ENCODE assay signal across 8 mouse cellular contexts in genomic region chr19:16327401-16328073, GRCm38 (mm10).
DNase-seq lines count a peak whose midpoint lies in the region; ATAC-seq and TF ChIP-seq lines count a peak whose summit lies in the region.

No protein-coding gene starts in this region.

- TF ChIP-seq POLR2A in lung, adult 2 months (IDR thresholded peaks at IDR 0.05; ENCODE audit: borderline replicate concordance, extremely low read depth, low read depth, low read length), result no peak

- peak overlapping the region; percentile 5; the same call in 1 of the 2 replicates for H3K27ac ChIP-seq in heart, embryonic 11.5 days (ENCODE audit: low read depth, low read length)
- H3K27ac ChIP-seq in midbrain, embryonic 14.5 days (replicated peaks; ENCODE audit: low read depth, low read length), result peak overlapping the region; percentile 76

- H3K4me2 ChIP-seq in heart, embryonic 11.5 days, result no peak overlapping the region
- H3K4me2 ChIP-seq in midbrain, embryonic 14.5 days (ENCODE audit: low read length), result peak overlapping the region; percentile 27; the same call in 1 of the 2 replicates

- DNase-seq in heart, postnatal 25 days (ENCODE audit: low spot score), result no peak
- peak; percentile 9 to 17 for DNase-seq in lung, adult 18-20 months
- DNase-seq in lung, adult 2 months, result no peak
- peak; percentile 34 for DNase-seq in cerebellum, adult 8-10 months
- no peak for DNase-seq in midbrain, embryonic 14.5 days
- no peak for DNase-seq in ovary, adult 18-20 months (ENCODE audit: low spot score)

- peaks cover 26% of the 10 kb centered on the region for H3K4me1 ChIP-seq in heart, embryonic 11.5 days (ENCODE audit: control insufficient read depth, insufficient read depth, low read length)
- peaks cover 13% of the 10 kb centered on the region for H3K4me1 ChIP-seq in lung, adult 2 months (ENCODE audit: control insufficient read depth, insufficient read depth, low read length)
- H3K4me1 ChIP-seq in midbrain, embryonic 14.5 days (ENCODE audit: control insufficient read depth, insufficient read depth, low read length), result peaks cover 28% of the 10 kb centered on the region

- H3K27me3 ChIP-seq in heart, embryonic 11.5 days (ENCODE audit: control insufficient read depth, insufficient read depth, low read length), result no peaks in the 10 kb centered on the region
- H3K27me3 ChIP-seq in midbrain, embryonic 14.5 days (ENCODE audit: control insufficient read depth, insufficient read depth, low read length), result no peaks in the 10 kb centered on the region

- 80% methylated on average over 10 of the region's 10 CpGs for WGBS in heart, embryonic 11.5 days (ENCODE audit: insufficient replicate concordance)
- WGBS in lung, adult 2 months, result 42% methylated on average over 10 of the region's 10 CpGs
- 66% methylated on average over 10 of the region's 10 CpGs for WGBS in midbrain, embryonic 14.5 days

- ATAC-seq in heart, embryonic 11.5 days (replicated peaks; ENCODE audit: insufficient number of reproducible peaks, low FRiP score, low TSS enrichment), result no peak
- no peak; the same call in 1 of the 2 replicates for ATAC-seq in midbrain, embryonic 14.5 days (ENCODE audit: low FRiP score, low TSS enrichment)
- ATAC-seq in erythroblast, adult 5-6 weeks (replicated peaks; ENCODE audit: low FRiP score, poor library complexity, severe bottlenecking), result no peak

- TF ChIP-seq CTCF in lung, adult 2 months (IDR thresholded peaks at IDR 0.05; ENCODE audit: insufficient read depth, low read length), result no peak

- H3K36me3 ChIP-seq in heart, embryonic 11.5 days (ENCODE audit: control insufficient read depth, insufficient read depth, low read length), result no peaks in the 10 kb centered on the region
- peaks cover 3% of the 10 kb centered on the region; the same call in 1 of the 2 replicates for H3K36me3 ChIP-seq in midbrain, embryonic 14.5 days (ENCODE audit: control insufficient read depth, insufficient read depth, low read length)

- H3K4me3 ChIP-seq in heart, embryonic 11.5 days (ENCODE audit: low read depth, low read length), result no peak overlapping the region
- no peak overlapping the region for H3K4me3 ChIP-seq in lung, adult 2 months (replicated peaks; ENCODE audit: extremely low read depth, low read depth, low read length)
- H3K4me3 ChIP-seq in midbrain, embryonic 14.5 days (replicated peaks; ENCODE audit: low read depth, low read length), result no peak overlapping the region

- intact Hi-C loops in heart, postnatal 25 days (cut with DNase I), result loop anchor here (5.0 kb wide), 1 partner anchor 195 kb away; the partner anchor contains the start of gene Gnaq

- no peaks in the 10 kb centered on the region for H3K9me3 ChIP-seq in heart, embryonic 11.5 days (replicated peaks; ENCODE audit: control insufficient read depth, low read length)
- H3K9me3 ChIP-seq in midbrain, embryonic 14.5 days (ENCODE audit: control insufficient read depth, low read length), result no peaks in the 10 kb centered on the region

- no peak overlapping the region for H3K9ac ChIP-seq in heart, embryonic 11.5 days (ENCODE audit: low read depth, low read length)
- H3K9ac ChIP-seq in midbrain, embryonic 14.5 days (replicated peaks; ENCODE audit: low read length), result no peak overlapping the region

Comparison
In these comparisons a context has a peak if more than half of its experiments do, and no peak if none do; other contexts are left out.
1. DNase-seq: peak in lung, adult 18-20 months (2 of 2) and cerebellum, adult 8-10 months (single experiment); none in heart, postnatal 25 days (single experiment), lung, adult 2 months (single experiment), midbrain, embryonic 14.5 days (single experiment) and ovary, adult 18-20 months (single experiment).